Mouse (Mus musculus): Measurements from ENCODE around the gene Znhit6. TPM values are rescaled to one million over a fixed set of nuclear protein-coding genes. Genes with fewer than 3 reads are reported as not detected.

The Znhit6 gene
- polyA plus RNA-seq, 1 experiment from 2014 or later: 35.7 TPM

DNA sequence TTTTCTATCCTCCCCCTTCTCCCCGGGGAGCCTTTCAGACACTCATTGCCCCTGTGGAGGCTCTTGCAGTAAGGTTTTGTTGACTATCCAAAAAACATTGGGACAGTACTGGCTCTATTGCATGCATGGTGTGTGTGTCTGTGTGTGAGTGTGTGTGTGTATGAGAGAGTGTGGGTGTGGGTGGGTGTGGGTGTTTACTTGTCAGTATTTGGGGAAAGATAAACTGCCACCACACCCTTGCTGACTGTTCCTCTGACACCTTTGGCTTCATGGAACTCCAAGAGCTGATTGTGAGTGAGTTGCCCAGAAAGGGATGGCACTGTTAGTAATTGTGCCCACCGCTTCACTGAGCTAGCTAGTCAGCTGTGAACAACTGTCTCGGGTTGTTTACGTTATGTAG is 14.6 kb downstream of the Znhit6 start:
- TF ChIP-seq CTCF (IDR thresholded peaks at IDR 0.05; ENCODE audit: low read depth): no peak
- peaks cover 71% of the 10 kb centered on the region for H3K36me3 ChIP-seq (ENCODE audit: insufficient read depth)
- no peak for DNase-seq
- H3K4me2 ChIP-seq: no peak overlapping the region
- no peaks in the 10 kb centered on the region for H3K4me1 ChIP-seq (ENCODE audit: insufficient read depth)
- ATAC-seq (ENCODE audit: insufficient read depth): no peak
- WGBS: 86% methylated on average over 4 of the region's 4 CpGs
- H3K27ac ChIP-seq (ENCODE audit: low read depth): no peak overlapping the region
- H3K27me3 ChIP-seq (ENCODE audit: insufficient read depth, low read length): no peaks in the 10 kb centered on the region
- no peak overlapping the region for H3K9ac ChIP-seq
- H3K9me3 ChIP-seq (ENCODE audit: low read depth, low read length): no peaks in the 10 kb centered on the region
- no peak overlapping the region for H3K4me3 ChIP-seq (ENCODE audit: low read depth, low read length)

DNA sequence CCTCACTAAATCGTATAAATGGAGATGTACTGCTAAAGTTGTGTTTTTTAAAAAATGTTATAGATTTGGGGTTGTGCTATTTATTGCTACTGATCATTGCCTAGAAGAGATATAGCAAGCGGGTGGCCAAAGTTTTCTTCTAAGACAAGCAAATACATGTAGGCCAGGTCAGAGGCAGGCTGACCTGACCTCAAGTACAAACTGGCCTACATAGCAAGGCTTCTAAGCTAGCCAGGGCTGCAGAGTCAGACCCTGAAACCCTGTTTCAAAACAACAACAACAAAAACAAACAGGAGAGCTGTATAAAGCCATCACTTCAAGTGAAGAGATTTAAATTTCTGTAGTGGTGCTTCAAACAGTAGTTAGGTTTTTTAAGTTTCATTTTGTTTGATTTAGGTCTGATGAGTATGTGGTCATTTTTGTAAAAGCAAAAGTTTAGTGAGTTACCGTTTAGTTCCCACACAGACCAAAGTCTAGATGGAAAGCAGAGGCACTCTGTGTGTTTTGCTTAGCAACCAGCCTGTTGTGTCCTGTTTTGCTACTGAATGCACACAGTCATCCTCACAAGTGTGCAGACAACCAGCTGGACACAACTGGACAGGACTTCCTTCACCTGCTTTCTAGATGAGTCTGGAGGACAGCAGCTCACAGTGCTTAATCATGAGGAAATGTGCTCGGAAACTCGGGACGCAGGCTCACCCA is 16.0 kb downstream of the Znhit6 start:
- peaks cover 64% of the 10 kb centered on the region for H3K36me3 ChIP-seq (ENCODE audit: insufficient read depth)
- no peaks in the 10 kb centered on the region for H3K27me3 ChIP-seq (ENCODE audit: insufficient read depth, low read length)
- H3K27ac ChIP-seq (ENCODE audit: low read depth): no peak overlapping the region

DNA sequence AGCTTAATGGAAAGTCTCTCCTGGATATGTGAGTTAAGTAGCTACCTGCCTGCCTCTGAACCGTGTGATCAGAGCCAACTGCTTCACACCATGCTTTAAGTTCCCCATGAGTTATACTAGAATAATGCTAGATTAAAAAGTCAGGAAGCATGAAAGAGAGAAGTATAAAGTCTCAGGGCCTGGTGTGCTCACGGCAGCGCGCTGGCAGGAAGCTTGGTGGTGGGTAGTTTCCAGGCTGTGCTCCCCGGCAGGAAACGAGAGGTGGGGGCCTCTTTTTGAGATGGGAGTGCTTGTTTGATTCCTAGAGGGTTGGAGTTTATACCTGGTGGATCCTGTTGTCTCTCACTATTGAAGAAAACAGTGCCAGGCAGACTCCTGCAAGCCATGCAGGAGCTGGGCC is 19.3 kb downstream of the Znhit6 start:
- DNase-seq (no peak), ATAC-seq (ENCODE audit: insufficient read depth) (no peak)
- TF ChIP-seq CTCF (IDR thresholded peaks at IDR 0.05; ENCODE audit: low read depth): no peak
- Histone ChIP-seq H3K27ac (ENCODE audit: low read depth) (no peak overlapping the region), H3K27me3 (ENCODE audit: insufficient read depth, low read length) (no peaks in the 10 kb centered on the region), H3K4me2 (no peak overlapping the region), H3K9me3 (ENCODE audit: low read depth, low read length) (no peaks in the 10 kb centered on the region), H3K36me3 (ENCODE audit: insufficient read depth) (peaks cover 76% of the 10 kb centered on the region), H3K4me3 (ENCODE audit: low read depth, low read length) (no peak overlapping the region), H3K9ac (no peak overlapping the region), H3K4me1 (ENCODE audit: insufficient read depth) (no peaks in the 10 kb centered on the region)
- WGBS: 88% methylated on average over 6 of the region's 6 CpGs

More for the DNA sequence above, 16.0 kb downstream of the Znhit6 start:
- DNase-seq (no peak), ATAC-seq (ENCODE audit: insufficient read depth) (no peak)
- 85% methylated on average over 6 of the region's 6 CpGs for WGBS
- no peaks in the 10 kb centered on the region for H3K9me3 ChIP-seq (ENCODE audit: low read depth, low read length)
- no peak overlapping the region for H3K9ac ChIP-seq
- no peak overlapping the region for H3K4me3 ChIP-seq (ENCODE audit: low read depth, low read length)
- no peaks in the 10 kb centered on the region for H3K4me1 ChIP-seq (ENCODE audit: insufficient read depth)
- no peak for TF ChIP-seq CTCF (IDR thresholded peaks at IDR 0.05; ENCODE audit: low read depth)
- no peak overlapping the region for H3K4me2 ChIP-seq

DNA sequence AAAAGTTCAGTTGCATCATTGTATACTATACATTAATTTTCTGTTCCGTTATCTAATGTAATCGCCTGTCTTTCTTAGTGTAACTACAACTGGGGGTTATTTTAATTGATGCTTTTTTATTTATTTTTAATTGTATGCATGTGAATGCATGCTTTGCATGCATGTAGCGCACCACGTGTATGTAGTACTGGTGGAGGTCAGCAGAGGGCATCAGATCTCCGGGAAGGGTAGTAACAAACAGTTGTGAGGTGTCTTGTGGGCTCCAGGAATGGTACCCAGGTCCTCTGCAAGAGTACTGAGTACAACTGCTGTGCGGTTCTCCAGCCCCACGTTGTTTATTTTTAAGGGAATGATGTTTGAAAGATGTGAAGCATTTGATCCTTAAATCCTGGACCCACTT is 23.1 kb downstream of the Znhit6 start:
- no peak overlapping the region for H3K9ac ChIP-seq
- 88% methylated on average over 7 of the region's 7 CpGs for WGBS
- H3K27me3 ChIP-seq (ENCODE audit: insufficient read depth, low read length): no peaks in the 10 kb centered on the region
- DNase-seq: no peak
- no peak for ATAC-seq (ENCODE audit: insufficient read depth)
- peaks cover 75% of the 10 kb centered on the region for H3K36me3 ChIP-seq (ENCODE audit: insufficient read depth)
- H3K4me2 ChIP-seq: no peak overlapping the region
- peak; percentile 35 for TF ChIP-seq CTCF (IDR thresholded peaks at IDR 0.05; ENCODE audit: low read depth)
- H3K4me3 ChIP-seq (ENCODE audit: low read depth, low read length): no peak overlapping the region
- no peaks in the 10 kb centered on the region for H3K9me3 ChIP-seq (ENCODE audit: low read depth, low read length)
- peaks cover 12% of the 10 kb centered on the region; the same call in 1 of the 2 replicates for H3K4me1 ChIP-seq (ENCODE audit: insufficient read depth)
- no peak overlapping the region for H3K27ac ChIP-seq (ENCODE audit: low read depth)

DNA sequence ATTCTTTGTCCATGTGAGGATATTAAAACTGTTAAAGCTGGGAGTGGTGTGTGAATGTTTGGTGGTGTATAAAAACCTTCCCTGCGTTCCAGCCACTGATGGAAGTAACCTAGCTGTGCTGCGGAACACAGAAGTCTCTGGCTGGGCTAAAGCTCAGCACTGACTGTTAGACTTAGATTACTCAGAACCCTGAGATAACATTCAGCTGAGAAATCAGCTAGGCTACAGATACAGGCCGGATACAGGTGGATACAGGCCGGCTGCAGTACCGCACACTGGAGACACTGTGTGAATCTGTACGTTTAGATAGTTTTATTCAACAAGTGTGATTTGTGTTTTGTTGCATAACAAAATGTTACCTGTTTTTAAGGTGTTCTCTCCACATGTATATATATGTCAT is 24.8 kb downstream of the Znhit6 start:
- H3K9me3 ChIP-seq (ENCODE audit: low read depth, low read length): no peaks in the 10 kb centered on the region
- 55% methylated on average over 6 of the region's 6 CpGs for WGBS
- no peak for ATAC-seq (ENCODE audit: insufficient read depth)

DNA sequence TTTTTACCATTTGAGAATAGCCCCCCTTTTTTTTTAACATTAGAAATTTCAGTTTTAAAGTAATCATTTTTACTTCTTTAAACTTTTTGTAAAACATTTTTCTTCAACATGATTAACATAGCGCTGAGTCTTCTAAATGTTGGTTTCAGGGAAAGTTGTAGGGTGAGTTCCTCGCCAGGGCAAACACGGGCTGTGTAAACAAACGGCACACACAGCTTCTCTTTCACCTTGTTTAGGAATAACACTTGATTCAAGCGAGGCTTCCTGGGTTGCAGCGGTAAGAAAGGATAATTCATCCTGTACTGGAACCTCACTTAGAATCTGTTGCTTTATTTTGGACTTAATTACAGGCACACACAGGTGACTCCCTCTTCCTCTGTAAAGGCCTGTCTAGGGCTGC is 25.3 kb downstream of the Znhit6 start:
- ATAC-seq (ENCODE audit: insufficient read depth): no peak
- Histone ChIP-seq H3K27me3 (ENCODE audit: insufficient read depth, low read length) (no peaks in the 10 kb centered on the region), H3K4me3 (ENCODE audit: low read depth, low read length) (no peak overlapping the region), H3K9me3 (ENCODE audit: low read depth, low read length) (no peaks in the 10 kb centered on the region), H3K9ac (no peak overlapping the region), H3K36me3 (ENCODE audit: insufficient read depth) (peaks cover 73% of the 10 kb centered on the region), H3K4me1 (ENCODE audit: insufficient read depth) (peaks cover 12% of the 10 kb centered on the region; the same call in 1 of the 2 replicates), H3K4me2 (no peak overlapping the region), H3K27ac (ENCODE audit: low read depth) (no peak overlapping the region)
- TF ChIP-seq CTCF (IDR thresholded peaks at IDR 0.05; ENCODE audit: low read depth): no peak
- DNase-seq: no peak
- WGBS: 30% methylated on average over 6 of the region's 6 CpGs

More for the DNA sequence above, 24.8 kb downstream of the Znhit6 start:
- H3K36me3 ChIP-seq (ENCODE audit: insufficient read depth): peaks cover 76% of the 10 kb centered on the region
- H3K4me3 ChIP-seq (ENCODE audit: low read depth, low read length): no peak overlapping the region
- no peak overlapping the region for H3K9ac ChIP-seq
- no peak overlapping the region for H3K27ac ChIP-seq (ENCODE audit: low read depth)
- H3K4me2 ChIP-seq: no peak overlapping the region
- H3K4me1 ChIP-seq (ENCODE audit: insufficient read depth): peaks cover 12% of the 10 kb centered on the region; the same call in 1 of the 2 replicates
- no peak for DNase-seq
- no peak for TF ChIP-seq CTCF (IDR thresholded peaks at IDR 0.05; ENCODE audit: low read depth)
- H3K27me3 ChIP-seq (ENCODE audit: insufficient read depth, low read length): no peaks in the 10 kb centered on the region

DNA sequence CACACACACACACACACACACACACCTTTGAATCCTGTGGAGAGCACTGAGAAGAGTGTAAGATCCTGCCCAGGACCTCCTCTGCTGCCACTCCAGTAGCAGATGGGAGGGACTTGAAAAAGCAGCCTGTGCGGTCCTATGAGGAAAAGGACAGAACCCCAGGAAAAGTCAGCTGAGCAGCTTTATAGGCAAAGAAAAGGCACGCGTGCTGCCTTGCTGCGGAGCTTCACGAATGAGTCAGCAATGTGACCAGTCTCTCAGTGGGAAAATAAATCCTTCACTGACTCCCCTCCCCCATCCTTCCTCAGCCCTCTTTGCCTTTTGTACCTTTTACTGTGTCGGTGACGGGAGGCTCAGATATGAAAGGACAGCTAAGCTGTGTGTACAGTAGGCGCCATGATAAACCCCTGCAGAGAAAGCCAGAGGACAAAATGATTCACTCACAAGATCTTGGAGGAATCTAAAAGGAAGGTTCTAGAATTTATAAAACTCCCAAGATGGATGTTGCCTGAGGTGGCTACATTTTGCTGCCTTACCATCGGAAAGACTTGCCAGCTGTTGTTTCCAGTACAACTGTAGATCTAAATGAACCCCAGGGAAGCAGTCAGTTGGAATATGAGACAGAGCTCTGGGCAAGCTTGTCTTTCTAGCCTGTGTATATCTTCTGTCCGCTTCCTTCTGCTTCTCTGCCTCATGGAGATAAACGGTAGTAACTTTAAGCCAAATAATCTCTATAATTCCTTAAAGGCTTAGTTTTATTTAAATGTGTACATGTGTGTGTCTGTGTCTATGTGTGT is 26.6 kb downstream of the Znhit6 start:
- peaks cover 83% of the 10 kb centered on the region for H3K36me3 ChIP-seq (ENCODE audit: insufficient read depth)
- ATAC-seq (ENCODE audit: insufficient read depth) (peak; percentile 67; the same call in 1 of the 2 replicates), DNase-seq (peak; percentile 57)
- no peak overlapping the region for H3K4me3 ChIP-seq (ENCODE audit: low read depth, low read length)
- no peaks in the 10 kb centered on the region for H3K9me3 ChIP-seq (ENCODE audit: low read depth, low read length)
- 33% methylated on average over 11 of the region's 11 CpGs for WGBS
- no peak for TF ChIP-seq CTCF (IDR thresholded peaks at IDR 0.05; ENCODE audit: low read depth)
- no peak overlapping the region; the same call in 1 of the 2 replicates for H3K4me2 ChIP-seq
- H3K9ac ChIP-seq: no peak overlapping the region
- peaks cover 12% of the 10 kb centered on the region; the same call in 1 of the 2 replicates for H3K4me1 ChIP-seq (ENCODE audit: insufficient read depth)
- no peaks in the 10 kb centered on the region for H3K27me3 ChIP-seq (ENCODE audit: insufficient read depth, low read length)
- peak overlapping the region; percentile 25 for H3K27ac ChIP-seq (ENCODE audit: low read depth)
